Mouse (Mus musculus): ENCODE measurements around the gene Flt3.

Gene Flt3

GRCm38 (mm10) chr5:147399843-147400504 is at the start of gene Flt3:
Gene Flt3, minus strand, starts transcription at chr5:147400489.
- peak; percentile 87 for DNase-seq

GRCm38 (mm10) chr5:147448933-147449332 is 48.6 kb upstream of the Flt3 start:
- no peak for DNase-seq

GRCm38 (mm10) chr5:147448526-147448925 is 48.2 kb upstream of the Flt3 start:
- DNase-seq: no peak

GRCm38 (mm10) chr5:147445252-147445651 is 45.0 kb upstream of the Flt3 start:
- peak; percentile 60 for DNase-seq

GRCm38 (mm10) chr5:147444757-147445156 is 44.5 kb upstream of the Flt3 start:
- no peak for DNase-seq

- DNase-seq: peak; percentile 64
Observed at GRCm38 (mm10) chr5:147444298-147444697, 44.0 kb upstream of the Flt3 start.

GRCm38 (mm10) chr5:147442741-147443140 is 42.5 kb upstream of the Flt3 start:
- DNase-seq: peak; percentile 61

- DNase-seq: peak; percentile 73
Observed at GRCm38 (mm10) chr5:147441979-147442378, 41.7 kb upstream of the Flt3 start.

- DNase-seq: peak; percentile 69
Observed at GRCm38 (mm10) chr5:147440996-147441507, 40.8 kb upstream of the Flt3 start.

GRCm38 (mm10) chr5:147436491-147436890 is 36.2 kb upstream of the Flt3 start:
- DNase-seq: no peak

- DNase-seq: no peak
Observed at GRCm38 (mm10) chr5:147435751-147436150, 35.5 kb upstream of the Flt3 start.

- peak; percentile 92 for DNase-seq
Observed at GRCm38 (mm10) chr5:147435224-147435623, 34.9 kb upstream of the Flt3 start.

GRCm38 (mm10) chr5:147432927-147433326 is 32.6 kb upstream of the Flt3 start:
- DNase-seq: no peak

- peak; percentile 98 for DNase-seq
Observed at GRCm38 (mm10) chr5:147430936-147431839, 30.9 kb upstream of the Flt3 start.

- peak; percentile 95 for DNase-seq
Observed at GRCm38 (mm10) chr5:147430361-147430935, 30.2 kb upstream of the Flt3 start.

GRCm38 (mm10) chr5:147429535-147430305 is 29.4 kb upstream of the Flt3 start, which contains the start of gene Pan3:
Gene Pan3, plus strand, starts transcription at chr5:147430161.
- DNase-seq: peak; percentile 100

- DNase-seq: no peak
Observed at GRCm38 (mm10) chr5:147426048-147426805, 25.9 kb upstream of the Flt3 start.

- peak; percentile 74 for DNase-seq
Observed at GRCm38 (mm10) chr5:147423612-147424011, 23.3 kb upstream of the Flt3 start.

- DNase-seq: peak; percentile 94
Observed at GRCm38 (mm10) chr5:147418394-147419121, 18.3 kb upstream of the Flt3 start.

GRCm38 (mm10) chr5:147417986-147418385 is 17.7 kb upstream of the Flt3 start:
- DNase-seq: no peak

GRCm38 (mm10) chr5:147410585-147410984 is 10.3 kb upstream of the Flt3 start:
- peak; percentile 81 for DNase-seq

Measured in heart, adult 11 months (tissue).